Mouse (Mus musculus) embryonic fibroblast, embryonic 13.5 days (primary cell): ENCODE data around the gene Metap1d. TPM values are rescaled to one million over a fixed set of nuclear protein-coding genes. Genes with fewer than 3 reads are reported as not detected.

Source experiments
- H3K27ac ChIP-seq: 2 replicates; pipeline ENCODE4 v1.5.1; 2012; ENCODE audit warnings: low read length, control low read depth, inconsistent platforms; ENCODE audit not compliant: insufficient read depth
- H3K4me1 ChIP-seq: 2 replicates; pipeline ENCODE4 v1.6.1; 2011; ENCODE audit warnings: low read length; ENCODE audit not compliant: control insufficient read depth, insufficient read depth
- H3K4me3 ChIP-seq: 2 replicates; pipeline ENCODE4 v1.5.1; 2011; ENCODE audit warnings: mild to moderate bottlenecking, control low read depth, low read length; ENCODE audit not compliant: insufficient read depth
- CTCF ChIP-seq: IDR thresholded peaks from 2 replicates; pipeline ENCODE4 v1.5.1; 2011; ENCODE audit warnings: mild to moderate bottlenecking, control low read depth, low read length, moderate library complexity, borderline replicate concordance; ENCODE audit not compliant: insufficient read depth
- POLR2A ChIP-seq: IDR thresholded peaks from 2 replicates; pipeline ENCODE4 v1.6.1; 2011; ENCODE audit warnings: low read depth, mild to moderate bottlenecking, control low read depth, low read length, moderate library complexity
- polyA plus RNA-seq: library from polyadenylated mRNA; stranded (reverse); fragments of >200 nt; gene quantifications from 2 replicates; pipeline ENCODE4 v1.2.4, GENCODE M21; 2011; ENCODE audit warnings: low read depth; ENCODE audit not compliant: missing spikeins, insufficient read length

Metap1d gene
- polyA plus RNA-seq, 1 experiment, result 37.1 TPM

DNA sequence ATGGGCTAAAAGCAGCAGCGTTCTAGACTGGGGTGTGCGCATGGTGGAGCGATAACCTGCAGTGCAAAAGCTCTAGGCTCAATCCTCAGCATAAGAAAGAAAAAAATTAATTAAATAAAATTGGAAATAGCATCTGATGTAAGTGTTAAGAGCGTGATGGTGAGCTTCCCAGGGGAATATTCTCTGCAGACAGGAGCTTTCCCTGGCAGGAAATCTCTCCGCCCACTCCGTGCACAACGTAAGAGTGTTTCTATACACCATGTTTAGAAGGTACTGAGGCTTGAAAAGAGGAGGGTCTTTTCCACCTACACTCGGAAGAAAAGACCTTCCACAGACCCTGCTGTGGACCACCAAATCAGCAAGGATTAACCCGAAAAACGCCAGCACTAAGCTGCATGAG is 41.4 kb downstream of the Metap1d start:
- Histone ChIP-seq H3K4me3 (no peak overlapping the region), H3K4me1 (peaks cover 4% of the 10 kb centered on the region; the same call in 1 of the 2 replicates), H3K27ac (no peak overlapping the region)
- TF ChIP-seq POLR2A (no peak), CTCF (no peak)

DNA sequence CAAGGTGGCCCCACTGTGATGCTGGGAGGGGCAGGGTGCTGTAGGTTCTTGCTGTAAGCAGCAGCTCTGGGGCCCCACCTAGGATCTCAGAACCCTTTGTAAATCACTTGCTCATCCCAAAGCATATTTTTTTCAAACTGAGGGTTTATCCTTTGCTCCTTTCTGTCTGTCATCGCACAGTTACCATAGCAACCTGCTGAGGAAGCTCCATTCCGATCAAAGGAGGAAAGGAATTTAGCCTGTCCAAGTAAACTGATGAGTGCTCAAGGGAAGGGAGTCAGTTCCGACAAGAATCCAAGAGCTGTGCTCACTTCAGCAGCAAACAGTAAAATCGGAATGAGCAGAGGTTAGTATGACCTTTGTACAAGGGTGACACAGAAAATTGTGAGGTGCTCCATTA is 41.9 kb downstream of the Metap1d start:
- Histone ChIP-seq H3K4me1 (peaks cover 5% of the 10 kb centered on the region), H3K4me3 (no peak overlapping the region), H3K27ac (no peak overlapping the region)
- TF ChIP-seq CTCF (no peak), POLR2A (no peak)

DNA sequence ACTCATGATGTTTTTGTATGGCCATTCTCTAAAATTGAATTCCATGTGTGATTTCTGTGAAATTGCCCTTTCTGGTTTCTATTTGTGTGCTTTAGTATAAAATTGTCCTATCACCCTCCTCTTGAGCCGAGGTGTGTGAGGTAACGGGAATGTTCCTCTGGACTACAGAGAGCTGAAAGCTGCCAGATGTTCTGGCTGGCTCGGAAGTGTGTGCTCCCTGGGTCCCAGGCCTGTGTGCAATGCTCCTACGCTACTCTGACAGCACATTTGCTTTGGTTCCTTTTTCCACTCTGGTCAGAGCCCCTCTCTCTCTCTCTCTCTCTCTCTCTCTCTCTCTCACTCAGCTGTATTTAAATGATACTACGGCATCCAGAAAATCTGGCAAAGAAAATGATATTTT is 44.1 kb downstream of the Metap1d start:
- TF ChIP-seq POLR2A (no peak), CTCF (no peak)
- H3K4me1 ChIP-seq, result peaks cover 7% of the 10 kb centered on the region
- no peak overlapping the region for H3K27ac ChIP-seq
- H3K4me3 ChIP-seq, result no peak overlapping the region

DNA sequence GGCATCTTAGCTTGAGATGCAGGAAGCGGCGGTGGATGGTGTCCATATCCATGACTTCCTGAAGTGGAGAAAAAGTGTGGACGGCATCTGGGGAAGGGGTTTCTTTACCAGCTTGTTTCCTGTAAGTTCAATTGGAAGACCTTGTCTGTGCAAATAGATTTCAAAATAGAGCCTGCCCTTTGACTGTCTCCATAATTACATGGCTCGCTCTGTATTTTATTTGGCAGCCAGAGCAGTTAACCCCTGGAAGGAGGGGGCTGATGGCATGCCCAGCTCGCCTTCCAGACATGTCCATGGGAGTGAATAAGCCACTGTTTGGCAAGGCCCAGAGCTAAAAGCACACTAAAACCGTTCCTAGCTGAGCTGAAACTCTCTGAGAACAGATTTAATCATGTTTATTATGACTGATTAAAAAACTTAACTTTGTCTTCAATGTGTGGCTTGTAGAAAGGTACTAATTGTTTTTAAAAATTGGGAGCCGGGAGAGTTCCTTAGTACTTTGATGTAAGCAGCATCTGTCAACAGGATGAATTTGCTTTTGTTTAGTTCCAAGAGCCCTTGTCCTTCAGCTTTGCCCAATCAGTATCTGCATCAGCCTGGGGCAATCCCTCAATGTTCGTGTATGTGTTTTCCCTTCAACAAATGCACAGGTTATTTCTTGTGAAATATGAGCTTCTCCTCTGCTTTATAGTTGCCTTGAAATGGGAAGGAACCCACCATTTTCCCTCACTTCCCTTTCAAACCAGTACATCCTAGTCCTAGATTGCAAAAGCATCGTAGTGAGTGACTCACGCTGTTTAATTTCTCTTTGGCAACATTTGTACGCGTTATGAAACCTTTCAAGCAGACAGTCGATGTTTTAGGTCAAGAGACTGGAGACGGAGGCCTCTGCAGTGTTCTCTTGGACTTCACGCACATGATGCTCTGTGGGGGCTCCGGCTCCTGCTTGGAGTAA is 46.5 kb downstream of the Metap1d start:
- H3K27ac ChIP-seq, result peak overlapping the region; percentile 89
- no peak for TF ChIP-seq CTCF
- TF ChIP-seq POLR2A, result no peak
- H3K4me3 ChIP-seq, result no peak overlapping the region
- H3K4me1 ChIP-seq, result peaks cover 2% of the 10 kb centered on the region; the same call in 1 of the 2 replicates

DNA sequence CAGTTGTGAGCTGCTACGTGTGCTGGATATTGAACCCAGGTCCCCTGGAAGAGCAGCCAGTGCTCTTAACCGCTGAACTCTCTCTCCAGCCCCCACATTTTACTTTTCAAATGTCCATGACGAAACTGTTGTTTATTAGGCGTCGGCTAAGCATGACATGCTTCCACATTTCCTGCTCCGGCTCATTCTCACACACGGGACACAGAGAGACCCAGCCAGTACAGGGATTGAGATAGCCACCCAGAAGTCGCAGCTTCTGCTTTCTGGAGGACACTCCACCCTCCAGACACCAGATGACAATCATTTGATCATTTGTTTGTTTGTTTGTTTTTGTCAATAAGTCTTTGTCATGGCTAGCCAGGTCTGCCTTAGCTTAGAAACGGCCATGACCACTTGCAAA is 51.8 kb downstream of the Metap1d start:
- Histone ChIP-seq H3K4me1 (peaks cover 2% of the 10 kb centered on the region; the same call in 1 of the 2 replicates), H3K4me3 (no peak overlapping the region), H3K27ac (no peak overlapping the region)
- TF ChIP-seq CTCF (no peak), POLR2A (no peak)

DNA sequence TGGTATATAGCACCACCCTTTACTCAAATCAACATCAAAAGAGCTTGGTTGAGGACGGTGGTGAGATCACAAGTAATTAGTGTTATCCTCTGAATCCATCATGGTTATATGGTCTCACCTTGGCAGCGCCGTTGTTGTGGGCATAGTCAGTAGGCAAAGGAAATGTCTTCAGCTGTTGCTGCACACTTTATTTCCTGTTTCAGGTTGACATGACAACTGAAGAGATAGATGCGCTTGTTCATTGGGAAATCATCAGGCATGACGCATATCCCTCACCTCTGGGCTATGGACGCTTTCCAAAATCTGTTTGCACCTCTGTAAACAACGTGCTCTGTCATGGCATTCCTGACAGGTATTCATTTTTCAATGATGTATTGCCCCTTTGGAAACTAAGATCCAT is 58.1 kb downstream of the Metap1d start:
- Histone ChIP-seq H3K27ac (no peak overlapping the region), H3K4me1 (no peaks in the 10 kb centered on the region), H3K4me3 (no peak overlapping the region)
- no peak for TF ChIP-seq POLR2A
- no peak for TF ChIP-seq CTCF

DNA sequence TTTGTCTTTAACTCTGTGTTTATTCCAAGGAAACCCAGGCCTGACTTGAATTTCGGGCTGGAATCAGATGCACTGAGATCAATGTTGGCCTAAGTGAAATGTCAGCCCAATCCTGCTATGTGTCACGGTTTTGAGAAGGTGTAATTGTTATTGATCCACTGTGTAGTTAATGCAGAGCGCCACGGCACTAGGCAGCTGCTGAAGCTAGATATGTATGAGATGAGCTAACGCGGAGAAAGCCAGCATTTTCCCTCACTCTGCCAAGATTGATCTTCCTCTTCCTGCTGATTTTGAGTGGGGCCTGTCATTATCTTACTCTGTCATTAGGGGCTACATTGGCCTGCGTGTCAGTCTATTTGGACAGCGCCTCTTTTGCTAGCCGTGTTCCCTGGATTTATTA is 59.2 kb downstream of the Metap1d start:
- TF ChIP-seq POLR2A (no peak), CTCF (no peak)
- no peak overlapping the region for H3K27ac ChIP-seq
- H3K4me1 ChIP-seq, result no peaks in the 10 kb centered on the region
- no peak overlapping the region for H3K4me3 ChIP-seq

DNA sequence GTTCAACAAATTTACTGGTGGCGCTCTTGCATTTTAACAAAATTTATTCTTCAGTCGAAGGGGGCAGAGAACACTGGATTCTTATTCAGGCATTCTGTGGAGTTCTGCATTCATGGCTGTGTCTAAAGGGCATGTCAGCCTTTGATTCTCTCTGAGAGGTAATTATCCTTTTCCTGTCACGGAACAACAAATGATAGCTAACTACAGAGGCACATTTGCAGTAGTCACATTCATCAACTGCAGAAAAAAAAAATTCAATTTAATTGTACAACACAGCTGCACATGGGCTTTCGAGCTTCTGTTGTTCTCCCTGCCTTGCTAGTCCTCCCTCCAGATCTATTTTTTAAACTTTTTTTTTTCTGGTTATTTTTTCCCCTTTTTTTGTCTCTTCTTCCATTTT is 63.9 kb downstream of the Metap1d start:
- Histone ChIP-seq H3K4me1 (no peaks in the 10 kb centered on the region), H3K4me3 (no peak overlapping the region), H3K27ac (no peak overlapping the region)
- TF ChIP-seq CTCF, result no peak
- TF ChIP-seq POLR2A, result no peak

DNA sequence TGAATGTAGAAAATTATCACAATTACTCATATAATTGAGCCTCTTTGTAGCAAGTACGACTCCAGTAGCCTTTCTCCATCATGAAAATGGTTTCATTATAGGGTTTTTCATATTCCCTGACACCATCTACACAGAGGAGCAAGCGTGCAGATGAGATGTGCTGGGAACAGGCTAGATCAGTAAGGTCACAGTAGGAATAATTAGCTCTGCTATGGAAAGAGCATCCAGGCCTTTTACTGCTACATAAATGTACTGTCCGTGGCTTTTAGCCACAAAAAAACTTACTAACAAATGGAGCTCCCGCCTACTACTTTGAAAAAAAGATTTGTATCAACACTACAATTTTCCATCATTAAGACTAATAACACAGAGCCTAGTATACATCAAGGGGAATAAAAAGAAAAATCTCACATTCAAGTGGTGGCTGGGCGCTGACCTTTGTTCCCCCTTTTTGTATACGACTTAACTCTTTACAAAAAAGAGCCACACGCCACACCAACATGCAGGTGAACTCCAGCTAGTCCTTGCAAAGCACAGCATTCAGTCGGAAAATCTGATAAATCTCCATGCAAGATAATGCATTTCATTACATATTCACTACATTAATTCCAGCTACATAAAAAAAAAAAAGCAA is 64.5 kb downstream of the Metap1d start:
- TF ChIP-seq POLR2A, result no peak
- no peak for TF ChIP-seq CTCF
- Histone ChIP-seq H3K4me3 (no peak overlapping the region), H3K4me1 (no peaks in the 10 kb centered on the region), H3K27ac (no peak overlapping the region)

DNA sequence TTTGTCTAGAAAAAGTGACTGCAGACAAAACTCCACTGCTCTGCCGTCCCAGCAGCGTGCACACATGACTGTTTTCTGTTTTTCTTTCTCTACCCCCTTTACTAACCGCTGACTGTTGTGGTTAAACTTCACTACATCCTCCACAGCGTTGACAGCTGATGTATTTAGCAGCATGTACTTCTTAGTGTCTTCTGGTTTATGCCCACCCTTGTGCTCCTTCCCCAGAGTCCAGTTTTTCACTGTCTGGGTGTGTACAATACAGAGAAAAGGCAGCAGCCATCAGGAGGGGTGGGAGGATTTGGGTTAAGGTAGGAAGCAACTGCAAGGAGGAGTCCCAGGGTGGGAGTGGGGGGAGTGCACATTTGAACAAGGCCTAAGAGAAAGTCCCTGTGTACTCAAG is 69.8 kb downstream of the Metap1d start:
- Histone ChIP-seq H3K27ac (no peak overlapping the region), H3K4me3 (no peak overlapping the region), H3K4me1 (no peaks in the 10 kb centered on the region)
- no peak for TF ChIP-seq POLR2A
- no peak for TF ChIP-seq CTCF
